Comparison of ENCODE assay signal across 8 mouse cellular contexts in genomic region chr3:18624381-18625145, GRCm38 (mm10).
DNase-seq lines count a peak whose midpoint lies in the region; ATAC-seq and TF ChIP-seq lines count a peak whose summit lies in the region.

No protein-coding gene starts in this region.

- H3K9me3 ChIP-seq in E14TG2a.4 (ENCODE audit: low read length) = no peaks in the 10 kb centered on the region
- H3K9me3 ChIP-seq in forebrain, embryonic 14.5 days (replicated peaks; ENCODE audit: control insufficient read depth, low read length) = no peaks in the 10 kb centered on the region
- H3K9me3 ChIP-seq in hindbrain, embryonic 15.5 days = no peaks in the 10 kb centered on the region
- H3K9me3 ChIP-seq in limb, embryonic 15.5 days = no peaks in the 10 kb centered on the region
- H3K9me3 ChIP-seq in midbrain, embryonic 15.5 days = no peaks in the 10 kb centered on the region

- under 1% methylated on average over 10 of the region's 10 CpGs for WGBS in forebrain, embryonic 14.5 days
- WGBS in hindbrain, embryonic 15.5 days = 4% methylated on average over 10 of the region's 10 CpGs
- WGBS in limb, embryonic 15.5 days = 6% methylated on average over 10 of the region's 10 CpGs
- 4% methylated on average over 10 of the region's 10 CpGs for WGBS in midbrain, embryonic 15.5 days

- H3K4me2 ChIP-seq in forebrain, embryonic 14.5 days (ENCODE audit: low read length) = peak overlapping the region; percentile 63
- H3K4me2 ChIP-seq in hindbrain, embryonic 15.5 days = peak overlapping the region; percentile 60
- peak overlapping the region; percentile 42 for H3K4me2 ChIP-seq in limb, embryonic 15.5 days
- peak overlapping the region; percentile 57 for H3K4me2 ChIP-seq in midbrain, embryonic 15.5 days

- peaks cover 72% of the 10 kb centered on the region for H3K4me1 ChIP-seq in E14TG2a.4 (replicated peaks; ENCODE audit: low read depth, low read length)
- H3K4me1 ChIP-seq in forebrain, embryonic 14.5 days (ENCODE audit: control insufficient read depth, insufficient read depth, low read length) = peaks cover 23% of the 10 kb centered on the region
- H3K4me1 ChIP-seq in hindbrain, embryonic 15.5 days (replicated peaks) = peaks cover 30% of the 10 kb centered on the region
- peaks cover 26% of the 10 kb centered on the region for H3K4me1 ChIP-seq in limb, embryonic 15.5 days
- peaks cover 18% of the 10 kb centered on the region for H3K4me1 ChIP-seq in midbrain, embryonic 15.5 days

- H3K9ac ChIP-seq in forebrain, embryonic 14.5 days (ENCODE audit: low read length) = peak overlapping the region; percentile 58
- peak overlapping the region; percentile 41 for H3K9ac ChIP-seq in hindbrain, embryonic 15.5 days
- no peak overlapping the region for H3K9ac ChIP-seq in limb, embryonic 15.5 days
- H3K9ac ChIP-seq in midbrain, embryonic 15.5 days = no peak overlapping the region

- peak overlapping the region; percentile 87 for H3K27ac ChIP-seq in forebrain, embryonic 14.5 days (ENCODE audit: low read depth, low read length)
- H3K27ac ChIP-seq in hindbrain, embryonic 15.5 days (replicated peaks) = peak overlapping the region; percentile 69
- peak overlapping the region; percentile 72 for H3K27ac ChIP-seq in limb, embryonic 15.5 days
- H3K27ac ChIP-seq in midbrain, embryonic 15.5 days = peak overlapping the region; percentile 60

- ATAC-seq in forebrain, embryonic 14.5 days = peak; percentile 24; the same call in 1 of the 2 replicates
- no peak for ATAC-seq in hindbrain, embryonic 15.5 days (ENCODE audit: low FRiP score, low read depth)
- no peak for ATAC-seq in limb, embryonic 15.5 days (ENCODE audit: insufficient number of reproducible peaks, low FRiP score, low TSS enrichment, low read depth)
- no peak for ATAC-seq in midbrain, embryonic 15.5 days (replicated peaks)
- no peak for ATAC-seq in CD4-positive, CD25-positive, alpha-beta regulatory T cell, adult 4 months

- peak overlapping the region; percentile 70 for H3K4me3 ChIP-seq in E14TG2a.4 (replicated peaks; ENCODE audit: low read length)
- peak overlapping the region; percentile 28 for H3K4me3 ChIP-seq in forebrain, embryonic 14.5 days (ENCODE audit: low read depth, low read length)
- H3K4me3 ChIP-seq in hindbrain, embryonic 15.5 days = peak overlapping the region; percentile 38
- peak overlapping the region; percentile 24 for H3K4me3 ChIP-seq in limb, embryonic 15.5 days
- peak overlapping the region; percentile 37 for H3K4me3 ChIP-seq in midbrain, embryonic 15.5 days

- no peaks in the 10 kb centered on the region for H3K36me3 ChIP-seq in E14TG2a.4 (ENCODE audit: insufficient read depth, low read length)
- no peaks in the 10 kb centered on the region for H3K36me3 ChIP-seq in forebrain, embryonic 14.5 days (ENCODE audit: control insufficient read depth, insufficient read depth, low read length)
- H3K36me3 ChIP-seq in hindbrain, embryonic 15.5 days = no peaks in the 10 kb centered on the region
- no peaks in the 10 kb centered on the region for H3K36me3 ChIP-seq in limb, embryonic 15.5 days
- no peaks in the 10 kb centered on the region for H3K36me3 ChIP-seq in midbrain, embryonic 15.5 days (replicated peaks)

- no peak for TF ChIP-seq CTCF in E14TG2a.4 (conservative IDR thresholded peaks at IDR 0.05; ENCODE audit: low read length)

- H3K27me3 ChIP-seq in E14TG2a.4 (ENCODE audit: insufficient read depth, low read length) = peaks cover 8% of the 10 kb centered on the region; the same call in 1 of the 2 replicates
- H3K27me3 ChIP-seq in forebrain, embryonic 14.5 days (replicated peaks; ENCODE audit: control insufficient read depth, insufficient read depth, low read length) = no peaks in the 10 kb centered on the region
- no peaks in the 10 kb centered on the region for H3K27me3 ChIP-seq in hindbrain, embryonic 15.5 days
- no peaks in the 10 kb centered on the region for H3K27me3 ChIP-seq in limb, embryonic 15.5 days
- no peaks in the 10 kb centered on the region for H3K27me3 ChIP-seq in midbrain, embryonic 15.5 days (replicated peaks)

- DNase-seq in adrenal gland, postnatal 14 days = peak; percentile 54
- peak; percentile 78 for DNase-seq in forebrain, embryonic 14.5 days (ENCODE audit: low spot score)
- no peak for DNase-seq in urinary bladder, postnatal 4 days (ENCODE audit: low spot score in 2 of 2)

Comparison
In these comparisons a context has a peak if more than half of its experiments do, and no peak if none do; other contexts are left out.
1. DNase-seq: peak in adrenal gland, postnatal 14 days (single experiment) and forebrain, embryonic 14.5 days (single experiment); none in urinary bladder, postnatal 4 days (0 of 2).
2. H3K9ac ChIP-seq: peak in forebrain, embryonic 14.5 days (single experiment) and hindbrain, embryonic 15.5 days (single experiment); none in limb, embryonic 15.5 days (single experiment) and midbrain, embryonic 15.5 days (single experiment).
3. Peak in every context shown above with its lines, with median percentiles within 50 percentile points of each other: H3K4me3 ChIP-seq, H3K27ac ChIP-seq and H3K4me2 ChIP-seq.